Mouse (Mus musculus) stomach, postnatal 0 days (tissue): ENCODE data around the gene Klhl35.

ENCODE experiments used
- CTCF ChIP-seq: IDR thresholded peaks from 2 replicates; pipeline ENCODE4 v1.5.1; 2016; ENCODE audit warnings: antibody characterized with exemption, low read depth, mild to moderate bottlenecking, moderate library complexity
- EP300 ChIP-seq: optimal IDR thresholded peaks from 2 replicates; pipeline ENCODE3; 2016; ENCODE audit warnings: antibody characterized with exemption

DNA sequence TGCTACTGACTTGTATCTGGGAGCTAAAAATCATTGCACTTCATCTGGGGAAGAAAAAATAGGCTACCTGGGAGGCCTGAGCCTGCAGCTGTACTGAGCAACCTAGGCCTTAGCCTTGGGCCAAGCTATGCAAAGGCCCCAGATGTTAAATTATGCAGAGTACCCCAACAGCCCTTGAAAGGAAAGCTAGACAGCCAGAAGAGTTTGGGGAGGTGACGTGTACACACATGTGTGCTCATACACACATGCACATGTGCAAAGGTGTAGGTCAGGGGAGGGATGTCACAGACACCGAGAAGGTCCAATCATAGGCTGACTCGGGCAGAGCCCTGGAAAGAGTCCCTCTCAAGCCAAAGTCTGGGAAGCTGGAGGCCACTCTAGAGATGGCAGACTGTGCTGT is 37.8 kb upstream of the Klhl35 start:
- TF ChIP-seq EP300, result no peak
- no peak for TF ChIP-seq CTCF
